Mouse (Mus musculus): Measurements from ENCODE around the gene Klrd1.

- TF ChIP-seq EP300 (IDR thresholded peaks at IDR 0.05; ENCODE audit: low read depth) (no peak), CTCF (IDR thresholded peaks at IDR 0.05; ENCODE audit: low read depth) (no peak)
Measured at GRCm38 (mm10) chr6:129559641-129560027, 31.9 kb upstream of the Klrd1 start.

Data from heart, postnatal 0 days (tissue).